ENCODE assay signal across 18 mouse cellular contexts in genomic region chr15:80753351-80753750, GRCm38 (mm10). TPM values are rescaled to one million over a fixed set of nuclear protein-coding genes. Genes with fewer than 3 reads are reported as not detected.
DNase-seq lines count a peak whose midpoint lies in the region; ATAC-seq and TF ChIP-seq lines count a peak whose summit lies in the region.
"Had no signal": no experiment of that assay in that cellular context is flagged by ENCODE, and none has a peak within 500 bp of the region (broad histone marks: within the 10 kb centered on the region; RNA-seq: fewer than 3 reads in every experiment).

No protein-coding gene starts in this region.

- DNase-seq in forebrain, embryonic 14.5 days (ENCODE audit: low spot score) = no peak
- DNase-seq in hindbrain, postnatal 0 days (ENCODE audit: low spot score) = no peak
- no peak for DNase-seq in hindbrain, embryonic 10.5 days (ENCODE audit: low spot score)
- no peak for DNase-seq in midbrain, embryonic 10.5 days (ENCODE audit: low spot score)
- DNase-seq in kidney, postnatal 14 days = peak; percentile 21
- DNase-seq in urinary bladder, adult 2 months (ENCODE audit: low spot score) = no peak
- DNase-seq: cerebellum, adult 9-10 months; gastrocnemius, postnatal 14 days; left cerebral cortex, postnatal 4 days; right cerebral cortex, adult 18-20 months; thymus, postnatal 25 days had no signal

- H3K36me3 ChIP-seq in forebrain, embryonic 15.5 days = no peaks in the 10 kb centered on the region
- H3K36me3 ChIP-seq in forebrain, embryonic 14.5 days (ENCODE audit: control insufficient read depth, insufficient read depth, low read length) = no peaks in the 10 kb centered on the region
- H3K36me3 ChIP-seq in hindbrain, postnatal 0 days (ENCODE audit: insufficient read depth, low read length) = no peaks in the 10 kb centered on the region
- no peaks in the 10 kb centered on the region for H3K36me3 ChIP-seq in hindbrain, embryonic 10.5 days
- H3K36me3 ChIP-seq in midbrain, embryonic 16.5 days (ENCODE audit: control insufficient read depth, insufficient read depth, low read length) = no peaks in the 10 kb centered on the region
- H3K36me3 ChIP-seq in midbrain, embryonic 10.5 days = no peaks in the 10 kb centered on the region
- H3K36me3 ChIP-seq: liver, embryonic 12.5 days had no signal

- H3K9ac ChIP-seq in forebrain, embryonic 15.5 days (replicated peaks) = no peak overlapping the region
- H3K9ac ChIP-seq in forebrain, embryonic 14.5 days (ENCODE audit: low read length) = no peak overlapping the region
- no peak overlapping the region for H3K9ac ChIP-seq in hindbrain, postnatal 0 days (replicated peaks; ENCODE audit: low read length)
- no peak overlapping the region for H3K9ac ChIP-seq in midbrain, embryonic 16.5 days (ENCODE audit: low read depth, low read length)
- H3K9ac ChIP-seq: embryonic facial prominence, embryonic 15.5 days; hindbrain, embryonic 14.5 days; liver, embryonic 12.5 days had no signal

- H3K4me3 ChIP-seq in forebrain, embryonic 15.5 days = no peak overlapping the region
- H3K4me3 ChIP-seq in forebrain, embryonic 14.5 days (ENCODE audit: low read depth, low read length) = no peak overlapping the region
- no peak overlapping the region for H3K4me3 ChIP-seq in hindbrain, postnatal 0 days (ENCODE audit: low read length)
- no peak overlapping the region for H3K4me3 ChIP-seq in hindbrain, embryonic 10.5 days
- no peak overlapping the region for H3K4me3 ChIP-seq in midbrain, embryonic 16.5 days (ENCODE audit: low read depth, low read length)
- no peak overlapping the region for H3K4me3 ChIP-seq in midbrain, embryonic 10.5 days
- H3K4me3 ChIP-seq: embryonic facial prominence, embryonic 15.5 days; liver, embryonic 12.5 days had no signal

- no peaks in the 10 kb centered on the region for H3K27me3 ChIP-seq in forebrain, embryonic 15.5 days
- H3K27me3 ChIP-seq in forebrain, embryonic 14.5 days (replicated peaks; ENCODE audit: control insufficient read depth, insufficient read depth, low read length) = no peaks in the 10 kb centered on the region
- H3K27me3 ChIP-seq in hindbrain, postnatal 0 days (ENCODE audit: insufficient read depth, low read length) = no peaks in the 10 kb centered on the region
- no peaks in the 10 kb centered on the region for H3K27me3 ChIP-seq in hindbrain, embryonic 10.5 days (ENCODE audit: insufficient read depth, poor library complexity, severe bottlenecking)
- no peaks in the 10 kb centered on the region for H3K27me3 ChIP-seq in midbrain, embryonic 16.5 days (ENCODE audit: control insufficient read depth, insufficient read depth, low read depth, low read length)
- H3K27me3 ChIP-seq in midbrain, embryonic 10.5 days (ENCODE audit: low read depth, poor library complexity, severe bottlenecking) = no peaks in the 10 kb centered on the region
- H3K27me3 ChIP-seq: embryonic facial prominence, embryonic 15.5 days; liver, embryonic 12.5 days had no signal

- no peaks in the 10 kb centered on the region for H3K4me1 ChIP-seq in forebrain, embryonic 15.5 days
- H3K4me1 ChIP-seq in forebrain, embryonic 14.5 days (ENCODE audit: control insufficient read depth, insufficient read depth, low read length) = no peaks in the 10 kb centered on the region
- H3K4me1 ChIP-seq in hindbrain, postnatal 0 days (ENCODE audit: insufficient read depth, low read length) = no peaks in the 10 kb centered on the region
- no peaks in the 10 kb centered on the region for H3K4me1 ChIP-seq in hindbrain, embryonic 10.5 days (replicated peaks)
- no peaks in the 10 kb centered on the region for H3K4me1 ChIP-seq in midbrain, embryonic 16.5 days (ENCODE audit: control insufficient read depth, insufficient read depth, low read length)
- no peaks in the 10 kb centered on the region for H3K4me1 ChIP-seq in midbrain, embryonic 10.5 days
- H3K4me1 ChIP-seq: embryonic facial prominence, embryonic 15.5 days had no signal

- H3K4me2 ChIP-seq in forebrain, embryonic 15.5 days (replicated peaks) = no peak overlapping the region
- H3K4me2 ChIP-seq in forebrain, embryonic 14.5 days (ENCODE audit: low read length) = no peak overlapping the region
- H3K4me2 ChIP-seq in hindbrain, postnatal 0 days (ENCODE audit: low read depth, low read length) = no peak overlapping the region
- no peak overlapping the region for H3K4me2 ChIP-seq in midbrain, embryonic 16.5 days (ENCODE audit: low read length)
- H3K4me2 ChIP-seq: embryonic facial prominence, embryonic 15.5 days; hindbrain, embryonic 14.5 days; liver, embryonic 12.5 days had no signal

- ATAC-seq in forebrain, embryonic 15.5 days (replicated peaks) = no peak
- ATAC-seq in forebrain, embryonic 14.5 days = no peak
- no peak for ATAC-seq in hindbrain, postnatal 0 days
- ATAC-seq in midbrain, embryonic 16.5 days = no peak
- ATAC-seq: activated CD4-positive, CD25-positive, alpha-beta regulatory T cell, adult 4 months had no signal

- no peaks in the 10 kb centered on the region for H3K9me3 ChIP-seq in forebrain, embryonic 15.5 days
- no peaks in the 10 kb centered on the region for H3K9me3 ChIP-seq in forebrain, embryonic 14.5 days (replicated peaks; ENCODE audit: control insufficient read depth, low read length)
- no peaks in the 10 kb centered on the region for H3K9me3 ChIP-seq in hindbrain, postnatal 0 days (ENCODE audit: low read length)
- no peaks in the 10 kb centered on the region for H3K9me3 ChIP-seq in hindbrain, embryonic 10.5 days
- H3K9me3 ChIP-seq in midbrain, embryonic 16.5 days (replicated peaks; ENCODE audit: control insufficient read depth, low read length, poor library complexity, severe bottlenecking) = no peaks in the 10 kb centered on the region
- H3K9me3 ChIP-seq in midbrain, embryonic 10.5 days (replicated peaks) = no peaks in the 10 kb centered on the region
- H3K9me3 ChIP-seq: embryonic facial prominence, embryonic 15.5 days; liver, embryonic 12.5 days had no signal

- 76% methylated on average over 6 of the region's 6 CpGs for WGBS in forebrain, embryonic 15.5 days
- WGBS in forebrain, embryonic 14.5 days = 72% methylated on average over 6 of the region's 6 CpGs
- WGBS in hindbrain, postnatal 0 days = 65% methylated on average over 6 of the region's 6 CpGs
- WGBS in hindbrain, embryonic 10.5 days = 80% methylated on average over 6 of the region's 6 CpGs
- WGBS in midbrain, embryonic 16.5 days = 59% methylated on average over 6 of the region's 6 CpGs
- 82% methylated on average over 6 of the region's 6 CpGs for WGBS in midbrain, embryonic 10.5 days

- H3K27ac ChIP-seq in forebrain, embryonic 15.5 days (replicated peaks) = 0 out of 2 replicates have a peak overlapping the region, but pooled peaks have one; percentile 3
- no peak overlapping the region; the same call in 1 of the 2 replicates for H3K27ac ChIP-seq in forebrain, embryonic 14.5 days (ENCODE audit: low read depth, low read length)
- H3K27ac ChIP-seq in hindbrain, postnatal 0 days = peak overlapping the region; percentile 41; the same call in 1 of the 2 replicates
- H3K27ac ChIP-seq in hindbrain, embryonic 10.5 days = no peak overlapping the region
- peak overlapping the region; percentile 39 for H3K27ac ChIP-seq in midbrain, embryonic 16.5 days (ENCODE audit: low read length)
- H3K27ac ChIP-seq in midbrain, embryonic 10.5 days (replicated peaks) = no peak overlapping the region
- H3K27ac ChIP-seq: embryonic facial prominence, embryonic 15.5 days; hindbrain, embryonic 14.5 days; kidney, postnatal 0 days had no signal

- no peak for TF ChIP-seq CTCF in hindbrain, postnatal 0 days (IDR thresholded peaks at IDR 0.05; ENCODE audit: low read depth)

RNA-seq across cellular contexts. Expression of gene Tnrc6b, which starts 42.2 kb away (rescaled TPM):
- 34.2 and 35.2 TPM in 2 replicates for polyA plus RNA-seq in forebrain, embryonic 15.5 days (2015; fragmentation: Nextera tagmentation; extraction: Ambion mirVana)
- polyA plus RNA-seq in forebrain, embryonic 14.5 days (2014; fragmentation: Nextera tagmentation; extraction: Ambion mirVana) = 10.0 and 15.0 TPM in 2 replicates
- 27.2 and 33.5 TPM in 2 replicates for total RNA-seq in hindbrain, postnatal 0 days (2014; rRNA removed)
- polyA plus RNA-seq in hindbrain, postnatal 0 days (2015; fragmentation: Nextera tagmentation; extraction: Ambion mirVana) = 30.8 and 32.2 TPM in 2 replicates
- 42.7 and 43.3 TPM in 2 replicates for polyA plus RNA-seq in hindbrain, embryonic 10.5 days (2016; fragmentation: Nextera tagmentation; extraction: Ambion mirVana)
- 33.5 and 44.0 TPM in 2 replicates for polyA plus RNA-seq in midbrain, embryonic 16.5 days (2015; fragmentation: Nextera tagmentation; extraction: Ambion mirVana)
- polyA plus RNA-seq in midbrain, embryonic 10.5 days (2016; fragmentation: Nextera tagmentation; extraction: Ambion mirVana) = 43.5 and 54.7 TPM in 2 replicates
- polyA plus RNA-seq in urinary bladder, adult 2 months (2012; rRNA removed) = 7.8 and 12.6 TPM in 2 replicates

Comparison
In these comparisons a context has a peak if more than half of its experiments do, and no peak if none do; other contexts are left out.
1. H3K27ac ChIP-seq: peak in forebrain, embryonic 15.5 days (single experiment), hindbrain, postnatal 0 days (single experiment) and midbrain, embryonic 16.5 days (single experiment); none in forebrain, embryonic 14.5 days (single experiment), hindbrain, embryonic 10.5 days (single experiment) and midbrain, embryonic 10.5 days (single experiment).